Mouse (Mus musculus): ENCODE results near the gene Olfr346. TPM values are rescaled to one million over a fixed set of nuclear protein-coding genes. Genes with fewer than 3 reads are reported as not detected.

Gene Olfr346
- not detected in 2 replicates for polyA plus RNA-seq (2016; fragmentation: Nextera tagmentation; extraction: Ambion mirVana)

GRCm38 (mm10) chr2:36685488-36685887 lies at the start of gene Olfr346:
Gene Olfr346 (plus strand): TSS chr2:36685788.
- WGBS, result 80% methylated on average over 1 of the region's 1 CpGs
- ATAC-seq (ENCODE audit: low FRiP score), result no peak
- no peaks in the 10 kb centered on the region for H3K4me1 ChIP-seq
- H3K36me3 ChIP-seq, result no peaks in the 10 kb centered on the region
- H3K9me3 ChIP-seq (replicated peaks), result peaks cover 12% of the 10 kb centered on the region
- H3K27ac ChIP-seq, result no peak within 1 kb of the TSS
- no peak within 1 kb of the TSS for H3K4me2 ChIP-seq (replicated peaks)
- H3K4me3 ChIP-seq, result no peak within 1 kb of the TSS
- no peaks in the 10 kb centered on the region for H3K27me3 ChIP-seq
- H3K9ac ChIP-seq, result no peak within 1 kb of the TSS

DNA sequence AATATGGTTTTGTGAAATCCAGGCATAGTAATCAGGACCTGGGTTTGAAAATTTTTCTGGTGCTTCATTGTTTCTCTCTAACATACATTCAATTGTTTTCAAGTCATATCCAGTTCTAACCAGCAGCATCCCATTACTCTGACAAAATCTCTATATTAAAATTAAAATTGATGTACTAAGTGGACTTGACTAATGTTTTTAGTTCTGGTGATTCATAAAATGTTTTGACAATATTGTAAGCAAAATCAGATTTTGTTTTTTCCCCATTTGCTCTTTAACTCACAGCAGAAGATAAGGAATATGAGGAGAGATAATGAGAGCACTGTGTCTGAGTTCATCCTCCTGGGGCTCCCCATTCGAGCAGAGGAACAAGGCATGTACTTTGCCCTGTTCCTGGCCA lies 45.8 kb upstream of the Olfr346 start, which contains the start of gene Olfr345:
TSS of gene Olfr345 (plus strand) at position 301 of the 400 bp plus-strand sequence.
- Histone ChIP-seq H3K9me3 (replicated peaks) (peaks cover 13% of the 10 kb centered on the region), H3K36me3 (no peaks in the 10 kb centered on the region), H3K27me3 (no peaks in the 10 kb centered on the region), H3K4me2 (replicated peaks) (no peak within 1 kb of the TSS), H3K27ac (no peak within 1 kb of the TSS), H3K4me3 (no peak within 1 kb of the TSS), H3K9ac (no peak within 1 kb of the TSS), H3K4me1 (no peaks in the 10 kb centered on the region)
- WGBS, result 75% methylated on average over 1 of the region's 1 CpGs
- ATAC-seq (ENCODE audit: low FRiP score), result no peak

DNA sequence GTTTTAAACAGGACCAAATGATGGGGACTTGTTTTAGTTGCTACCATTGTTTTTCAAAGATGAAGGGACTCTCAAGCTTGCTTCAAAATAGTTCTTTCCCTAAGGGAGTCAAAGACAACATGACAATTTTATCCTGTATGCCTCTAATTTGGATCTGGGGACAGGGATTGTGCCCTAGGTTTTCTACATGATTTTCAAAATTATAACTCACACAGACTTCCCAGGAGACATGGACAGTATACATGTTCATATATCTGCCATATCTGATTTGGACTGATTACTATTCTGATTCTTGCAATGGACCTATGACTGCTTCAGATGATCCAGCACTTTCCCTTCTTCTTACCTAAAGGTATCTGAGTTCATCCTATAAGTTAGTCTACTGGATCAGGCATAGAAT lies 46.0 kb downstream of the Olfr346 start, which contains the start of gene Olfr347:
TSS of gene Olfr347 (plus strand) at position 301 of the 400 bp plus-strand sequence.
- Histone ChIP-seq H3K9ac (no peak within 1 kb of the TSS), H3K4me3 (no peak within 1 kb of the TSS), H3K4me2 (replicated peaks) (no peak within 1 kb of the TSS), H3K4me1 (no peaks in the 10 kb centered on the region), H3K36me3 (no peaks in the 10 kb centered on the region), H3K27me3 (no peaks in the 10 kb centered on the region), H3K9me3 (replicated peaks) (peaks cover 20% of the 10 kb centered on the region), H3K27ac (no peak within 1 kb of the TSS)
- ATAC-seq (ENCODE audit: low FRiP score), result no peak

- whole genome bisulfite sequencing, result 57% methylated on average over 3 of the region's 3 CpGs
- Histone ChIP-seq H3K9ac (no peak overlapping the region), H3K4me3 (no peak overlapping the region), H3K27me3 (no peaks in the 10 kb centered on the region), H3K27ac (no peak overlapping the region), H3K4me2 (replicated peaks) (no peak overlapping the region), H3K9me3 (replicated peaks) (no peaks in the 10 kb centered on the region; the same call in 1 of the 2 replicates), H3K36me3 (no peaks in the 10 kb centered on the region), H3K4me1 (no peaks in the 10 kb centered on the region)
- ATAC-seq (ENCODE audit: low FRiP score), result no peak
Measured at GRCm38 (mm10) chr2:36736226-36736625, 50.6 kb downstream of the Olfr346 start.

Other genes with a start within 250 kb of the Olfr346 start
- gene Olfr340, start 233.2 kb upstream of the Olfr346 start, polyA plus RNA-seq (2016; fragmentation: Nextera tagmentation; extraction: Ambion mirVana), result not detected in 2 replicates
- not detected in 2 replicates for gene Olfr341, start 203.3 kb upstream of the Olfr346 start, polyA plus RNA-seq (2016; fragmentation: Nextera tagmentation; extraction: Ambion mirVana)
- not detected in 2 replicates for gene Olfr342, start 160.8 kb upstream of the Olfr346 start, polyA plus RNA-seq (2016; fragmentation: Nextera tagmentation; extraction: Ambion mirVana)
- gene Olfr344, start 119.1 kb upstream of the Olfr346 start, polyA plus RNA-seq (2016; fragmentation: Nextera tagmentation; extraction: Ambion mirVana), result not detected in 2 replicates
- not detected in 2 replicates for gene Olfr345, start 45.7 kb upstream of the Olfr346 start, polyA plus RNA-seq (2016; fragmentation: Nextera tagmentation; extraction: Ambion mirVana)
- gene Olfr347, start 46.1 kb downstream of the Olfr346 start, polyA plus RNA-seq (2016; fragmentation: Nextera tagmentation; extraction: Ambion mirVana), result not detected in 2 replicates
- gene Olfr348, start 98.5 kb downstream of the Olfr346 start, polyA plus RNA-seq (2016; fragmentation: Nextera tagmentation; extraction: Ambion mirVana), result not detected in 2 replicates
- not detected in 2 replicates for gene Olfr50, start 104.8 kb downstream of the Olfr346 start, polyA plus RNA-seq (2016; fragmentation: Nextera tagmentation; extraction: Ambion mirVana)
- gene Olfr3, start 131.2 kb downstream of the Olfr346 start, polyA plus RNA-seq (2016; fragmentation: Nextera tagmentation; extraction: Ambion mirVana), result not detected in 2 replicates
- gene Olfr350, start 160.5 kb downstream of the Olfr346 start, polyA plus RNA-seq (2016; fragmentation: Nextera tagmentation; extraction: Ambion mirVana), result not detected in 2 replicates
- gene Olfr351, start 176.9 kb downstream of the Olfr346 start, polyA plus RNA-seq (2016; fragmentation: Nextera tagmentation; extraction: Ambion mirVana), result not detected in 2 replicates
- gene Olfr352, start 182.7 kb downstream of the Olfr346 start, polyA plus RNA-seq (2016; fragmentation: Nextera tagmentation; extraction: Ambion mirVana), result not detected in 2 replicates
- not detected in 2 replicates for gene Olfr353, start 207.1 kb downstream of the Olfr346 start, polyA plus RNA-seq (2016; fragmentation: Nextera tagmentation; extraction: Ambion mirVana)
- not detected in 2 replicates for gene Olfr354, start 219.9 kb downstream of the Olfr346 start, polyA plus RNA-seq (2016; fragmentation: Nextera tagmentation; extraction: Ambion mirVana)
- gene Olfr355, start 243.1 kb downstream of the Olfr346 start, polyA plus RNA-seq (2016; fragmentation: Nextera tagmentation; extraction: Ambion mirVana), result not detected in 2 replicates